Mouse (Mus musculus): ENCODE results near the gene Olfr325. TPM values are rescaled to one million over a fixed set of nuclear protein-coding genes. Genes with fewer than 3 reads are reported as not detected.

Gene Olfr325
- polyA plus RNA-seq, 1 experiment from 2014 or later, result not detected

- Histone ChIP-seq H3K4me1 (ENCODE audit: control insufficient read depth, low read depth, low read length) (no peaks in the 10 kb centered on the region), H3K4me2 (ENCODE audit: low read depth, low read length) (no peak within 1 kb of the TSS), H3K9ac (ENCODE audit: low read depth, low read length) (no peak within 1 kb of the TSS), H3K27ac (ENCODE audit: low read length) (no peak within 1 kb of the TSS), H3K36me3 (ENCODE audit: control insufficient read depth, insufficient read depth) (no peaks in the 10 kb centered on the region), H3K4me3 (ENCODE audit: low read depth, low read length) (no peak within 1 kb of the TSS), H3K27me3 (ENCODE audit: control insufficient read depth, insufficient read depth, low read depth, low read length) (no peaks in the 10 kb centered on the region), H3K9me3 (replicated peaks; ENCODE audit: control insufficient read depth, low read length) (no peaks in the 10 kb centered on the region)
- no peak for ATAC-seq (ENCODE audit: low read depth)
- 63% methylated on average over 4 of the region's 4 CpGs for WGBS (ENCODE audit: insufficient replicate concordance)
Measured at GRCm38 (mm10) chr11:58615975-58616374, 38.4 kb downstream of the Olfr325 start, which contains the start of gene 2210407C18Rik. 2210407C18Rik (minus strand) TSS chr11:58616075.

GRCm38 (mm10) chr11:58618369-58618768 is 40.8 kb downstream of the Olfr325 start:
- Histone ChIP-seq H3K4me3 (ENCODE audit: low read depth, low read length) (no peak overlapping the region), H3K9ac (ENCODE audit: low read depth, low read length) (no peak overlapping the region), H3K27me3 (ENCODE audit: control insufficient read depth, insufficient read depth, low read depth, low read length) (no peaks in the 10 kb centered on the region), H3K27ac (ENCODE audit: low read length) (no peak overlapping the region), H3K4me2 (ENCODE audit: low read depth, low read length) (no peak overlapping the region), H3K9me3 (replicated peaks; ENCODE audit: control insufficient read depth, low read length) (no peaks in the 10 kb centered on the region), H3K4me1 (ENCODE audit: control insufficient read depth, low read depth, low read length) (no peaks in the 10 kb centered on the region), H3K36me3 (ENCODE audit: control insufficient read depth, insufficient read depth) (no peaks in the 10 kb centered on the region)
- 50% methylated on average over 3 of the region's 3 CpGs for WGBS (ENCODE audit: insufficient replicate concordance)
- no peak for ATAC-seq (ENCODE audit: low read depth)

- no peak overlapping the region for H3K9ac ChIP-seq (ENCODE audit: low read depth, low read length)
- H3K4me1 ChIP-seq (ENCODE audit: control insufficient read depth, low read depth, low read length), result no peaks in the 10 kb centered on the region
- no peaks in the 10 kb centered on the region for H3K9me3 ChIP-seq (replicated peaks; ENCODE audit: control insufficient read depth, low read length)
- no peak overlapping the region for H3K27ac ChIP-seq (ENCODE audit: low read length)
- H3K4me3 ChIP-seq (ENCODE audit: low read depth, low read length), result no peak overlapping the region
- no peak for ATAC-seq (ENCODE audit: low read depth)
- H3K36me3 ChIP-seq (ENCODE audit: control insufficient read depth, insufficient read depth), result no peaks in the 10 kb centered on the region
- WGBS (ENCODE audit: insufficient replicate concordance), result 59% methylated on average over 6 of the region's 6 CpGs
- no peaks in the 10 kb centered on the region for H3K27me3 ChIP-seq (ENCODE audit: control insufficient read depth, insufficient read depth, low read depth, low read length)
- no peak overlapping the region for H3K4me2 ChIP-seq (ENCODE audit: low read depth, low read length)
Measured at GRCm38 (mm10) chr11:58618793-58619192, 41.3 kb downstream of the Olfr325 start.

GRCm38 (mm10) chr11:58626146-58626545 is 48.6 kb downstream of the Olfr325 start:
- WGBS (ENCODE audit: insufficient replicate concordance), result 39% methylated on average over 4 of the region's 4 CpGs
- Histone ChIP-seq H3K27ac (ENCODE audit: low read length) (no peak overlapping the region), H3K9me3 (replicated peaks; ENCODE audit: control insufficient read depth, low read length) (no peaks in the 10 kb centered on the region)

GRCm38 (mm10) chr11:58630401-58630800 is 52.9 kb downstream of the Olfr325 start, which contains the start of gene Olfr323:
Olfr323 (minus strand) TSS chr11:58630501.
- Histone ChIP-seq H3K9me3 (replicated peaks; ENCODE audit: control insufficient read depth, low read length) (no peaks in the 10 kb centered on the region), H3K4me1 (ENCODE audit: control insufficient read depth, low read depth, low read length) (no peaks in the 10 kb centered on the region), H3K9ac (ENCODE audit: low read depth, low read length) (no peak within 1 kb of the TSS), H3K27ac (ENCODE audit: low read length) (no peak within 1 kb of the TSS), H3K27me3 (ENCODE audit: control insufficient read depth, insufficient read depth, low read depth, low read length) (no peaks in the 10 kb centered on the region), H3K4me2 (ENCODE audit: low read depth, low read length) (no peak within 1 kb of the TSS), H3K4me3 (ENCODE audit: low read depth, low read length) (no peak within 1 kb of the TSS), H3K36me3 (ENCODE audit: control insufficient read depth, insufficient read depth) (no peaks in the 10 kb centered on the region)
- ATAC-seq (ENCODE audit: low read depth), result no peak
- WGBS (ENCODE audit: insufficient replicate concordance), result 51% methylated on average over 5 of the region's 5 CpGs

More at GRCm38 (mm10) chr11:58626146-58626545, 48.6 kb downstream of the Olfr325 start:
- H3K9ac ChIP-seq (ENCODE audit: low read depth, low read length), result no peak overlapping the region
- H3K4me2 ChIP-seq (ENCODE audit: low read depth, low read length), result no peak overlapping the region
- H3K36me3 ChIP-seq (ENCODE audit: control insufficient read depth, insufficient read depth), result no peaks in the 10 kb centered on the region
- H3K4me3 ChIP-seq (ENCODE audit: low read depth, low read length), result no peak overlapping the region
- no peak for ATAC-seq (ENCODE audit: low read depth)
- no peaks in the 10 kb centered on the region for H3K27me3 ChIP-seq (ENCODE audit: control insufficient read depth, insufficient read depth, low read depth, low read length)
- H3K4me1 ChIP-seq (ENCODE audit: control insufficient read depth, low read depth, low read length), result no peaks in the 10 kb centered on the region

Other genes with a start within 250 kb of the Olfr325 start
- 33.8 and 36.6 TPM in 2 replicates for gene Zfp672, start 247.4 kb upstream of the Olfr325 start, polyA plus RNA-seq (2015; fragmentation: Nextera tagmentation; extraction: Ambion mirVana)
- gene Sh3bp5l, start 247.0 kb upstream of the Olfr325 start, polyA plus RNA-seq (2015; fragmentation: Nextera tagmentation; extraction: Ambion mirVana), result 16.8 and 17.0 TPM in 2 replicates
- 0.16 and 12.0 TPM in 2 replicates for gene Lypd8, start 198.7 kb upstream of the Olfr325 start, polyA plus RNA-seq (2015; fragmentation: Nextera tagmentation; extraction: Ambion mirVana)
- not detected in 2 replicates for gene 1810065E05Rik, start 156.6 kb upstream of the Olfr325 start, polyA plus RNA-seq (2015; fragmentation: Nextera tagmentation; extraction: Ambion mirVana)
- gene Gm12253, start 145.2 kb upstream of the Olfr325 start, polyA plus RNA-seq (2015; fragmentation: Nextera tagmentation; extraction: Ambion mirVana), result not detected in 2 replicates
- gene Lypd9, start 124.8 kb upstream of the Olfr325 start, polyA plus RNA-seq (2015; fragmentation: Nextera tagmentation; extraction: Ambion mirVana), result not detected in 2 replicates
- not detected in 2 replicates for gene Olfr30, start 115.5 kb upstream of the Olfr325 start, polyA plus RNA-seq (2015; fragmentation: Nextera tagmentation; extraction: Ambion mirVana)
- gene Olfr332, start 85.2 kb upstream of the Olfr325 start, polyA plus RNA-seq (2015; fragmentation: Nextera tagmentation; extraction: Ambion mirVana), result not detected in 2 replicates
- not detected in 2 replicates for gene Olfr331, start 75.2 kb upstream of the Olfr325 start, polyA plus RNA-seq (2015; fragmentation: Nextera tagmentation; extraction: Ambion mirVana)
- not detected in 2 replicates for gene Olfr330, start 42.9 kb upstream of the Olfr325 start, polyA plus RNA-seq (2015; fragmentation: Nextera tagmentation; extraction: Ambion mirVana)
- not detected in 2 replicates for gene Olfr329-ps, start 31.3 kb upstream of the Olfr325 start, polyA plus RNA-seq (2015; fragmentation: Nextera tagmentation; extraction: Ambion mirVana)
- not detected in 2 replicates for gene Olfr328, start 22.1 kb upstream of the Olfr325 start, polyA plus RNA-seq (2015; fragmentation: Nextera tagmentation; extraction: Ambion mirVana)
- not detected in 2 replicates for gene Olfr224, start 7.2 kb upstream of the Olfr325 start, polyA plus RNA-seq (2015; fragmentation: Nextera tagmentation; extraction: Ambion mirVana)
- not detected in 2 replicates for gene Olfr324, start 17.4 kb downstream of the Olfr325 start, polyA plus RNA-seq (2015; fragmentation: Nextera tagmentation; extraction: Ambion mirVana)
- not detected in 2 replicates for gene 2210407C18Rik, start 38.3 kb downstream of the Olfr325 start, polyA plus RNA-seq (2015; fragmentation: Nextera tagmentation; extraction: Ambion mirVana)
- gene Olfr323, start 52.8 kb downstream of the Olfr325 start, polyA plus RNA-seq (2015; fragmentation: Nextera tagmentation; extraction: Ambion mirVana), result not detected in 2 replicates
- 12.7 and 15.7 TPM in 2 replicates for gene Trim58, start 62.7 kb downstream of the Olfr325 start, polyA plus RNA-seq (2015; fragmentation: Nextera tagmentation; extraction: Ambion mirVana)
- 0.08 TPM in 1 of 2 replicates, not detected in the other for gene Olfr322, start 81.1 kb downstream of the Olfr325 start, polyA plus RNA-seq (2015; fragmentation: Nextera tagmentation; extraction: Ambion mirVana)
- not detected in 2 replicates for gene Olfr320, start 103.4 kb downstream of the Olfr325 start, polyA plus RNA-seq (2015; fragmentation: Nextera tagmentation; extraction: Ambion mirVana)
- gene Olfr319, start 121.4 kb downstream of the Olfr325 start, polyA plus RNA-seq (2015; fragmentation: Nextera tagmentation; extraction: Ambion mirVana), result not detected in 2 replicates
- gene Olfr318, start 146.3 kb downstream of the Olfr325 start, polyA plus RNA-seq (2015; fragmentation: Nextera tagmentation; extraction: Ambion mirVana), result not detected in 2 replicates
- not detected in 2 replicates for gene Olfr317, start 161.5 kb downstream of the Olfr325 start, polyA plus RNA-seq (2015; fragmentation: Nextera tagmentation; extraction: Ambion mirVana)
- not detected in 2 replicates for gene Olfr316, start 175.0 kb downstream of the Olfr325 start, polyA plus RNA-seq (2015; fragmentation: Nextera tagmentation; extraction: Ambion mirVana)
- gene Olfr315, start 195.5 kb downstream of the Olfr325 start, polyA plus RNA-seq (2015; fragmentation: Nextera tagmentation; extraction: Ambion mirVana), result not detected in 2 replicates
- not detected in 2 replicates for gene Olfr314, start 205.2 kb downstream of the Olfr325 start, polyA plus RNA-seq (2015; fragmentation: Nextera tagmentation; extraction: Ambion mirVana)
- 0.17 TPM in 1 of 2 replicates, not detected in the other for gene Fam183b, start 224.2 kb downstream of the Olfr325 start, polyA plus RNA-seq (2015; fragmentation: Nextera tagmentation; extraction: Ambion mirVana)
- not detected in 2 replicates for gene Olfr313, start 237.3 kb downstream of the Olfr325 start, polyA plus RNA-seq (2015; fragmentation: Nextera tagmentation; extraction: Ambion mirVana)